Mouse (Mus musculus): Measurements from ENCODE around the gene Atxn1. TPM values are rescaled to one million over a fixed set of nuclear protein-coding genes. Genes with fewer than 3 reads are reported as not detected.

The Atxn1 gene
- polyA plus RNA-seq, 1 experiment from 2014 or later = 11.9 TPM

DNA sequence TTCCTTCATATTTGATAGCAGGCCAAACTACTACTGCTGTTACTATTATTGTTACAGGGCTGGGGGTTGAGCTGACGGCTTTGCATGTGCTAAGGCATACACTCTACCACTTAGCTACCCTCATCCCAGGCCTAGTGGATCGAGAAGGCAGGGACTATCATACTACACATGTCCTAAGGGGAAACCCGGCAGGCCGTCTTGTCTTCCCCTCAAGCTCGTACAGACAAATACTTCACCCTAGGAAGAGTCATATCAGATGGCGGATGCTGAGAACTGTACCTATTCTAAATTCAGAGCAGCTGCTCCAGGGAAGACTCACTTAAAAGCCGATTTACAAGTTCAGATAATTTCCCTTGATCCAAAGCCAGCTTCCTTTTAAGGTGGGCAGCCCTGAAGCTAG, 40.8 kb upstream of the Atxn1 start:
- H3K4me2 ChIP-seq (replicated peaks; ENCODE audit: low read depth, low read length) = no peak overlapping the region
- H3K27me3 ChIP-seq (replicated peaks; ENCODE audit: insufficient read depth, low read length) = no peaks in the 10 kb centered on the region
- ATAC-seq = no peak
- no peak overlapping the region for H3K27ac ChIP-seq (ENCODE audit: low read length)
- H3K9me3 ChIP-seq (ENCODE audit: low read length) = no peaks in the 10 kb centered on the region
- H3K9ac ChIP-seq (replicated peaks; ENCODE audit: low read depth) = no peak overlapping the region
- TF ChIP-seq CTCF (IDR thresholded peaks at IDR 0.05) (no peak), EP300 (IDR thresholded peaks at IDR 0.05) (no peak)
- no peak overlapping the region for H3K4me3 ChIP-seq (ENCODE audit: low read depth, low read length)
- DNase-seq (ENCODE audit: low spot score) = no peak
- 52% methylated on average over 7 of the region's 7 CpGs for WGBS
- no peaks in the 10 kb centered on the region for H3K4me1 ChIP-seq (ENCODE audit: insufficient read depth, low read depth, low read length)
- H3K36me3 ChIP-seq (ENCODE audit: insufficient read depth, low read length) = no peaks in the 10 kb centered on the region

DNA sequence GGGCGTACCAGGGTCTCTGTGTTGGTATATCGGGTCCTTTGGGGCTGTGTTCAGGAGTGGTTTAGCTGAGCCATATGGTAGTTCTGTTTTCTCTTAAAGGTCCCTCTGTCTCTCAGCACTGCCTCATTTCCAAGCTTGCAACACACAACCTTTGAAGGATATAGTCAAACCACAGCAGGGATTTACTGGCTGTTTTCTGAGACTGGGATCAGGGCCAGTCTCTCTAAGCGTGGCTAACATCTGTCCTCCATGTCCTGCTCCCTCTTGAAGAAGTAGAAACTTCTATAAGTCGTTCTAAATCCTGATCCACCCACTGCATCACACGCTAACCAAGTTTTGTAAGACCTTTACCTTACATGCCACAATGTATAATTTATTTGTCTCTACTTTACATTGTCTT, 36.5 kb upstream of the Atxn1 start:
- H3K27me3 ChIP-seq (replicated peaks; ENCODE audit: insufficient read depth, low read length) = no peaks in the 10 kb centered on the region
- no peaks in the 10 kb centered on the region for H3K9me3 ChIP-seq (ENCODE audit: low read length)
- no peaks in the 10 kb centered on the region for H3K36me3 ChIP-seq (ENCODE audit: insufficient read depth, low read length)
- TF ChIP-seq EP300 (IDR thresholded peaks at IDR 0.05) (no peak), CTCF (IDR thresholded peaks at IDR 0.05) (no peak)
- no peak overlapping the region for H3K27ac ChIP-seq (ENCODE audit: low read length)
- H3K9ac ChIP-seq (replicated peaks; ENCODE audit: low read depth) = no peak overlapping the region
- 77% methylated on average over 5 of the region's 5 CpGs for WGBS
- no peak overlapping the region for H3K4me2 ChIP-seq (replicated peaks; ENCODE audit: low read depth, low read length)
- no peak for DNase-seq (ENCODE audit: low spot score)
- ATAC-seq = no peak
- H3K4me1 ChIP-seq (ENCODE audit: insufficient read depth, low read depth, low read length) = no peaks in the 10 kb centered on the region
- no peak overlapping the region for H3K4me3 ChIP-seq (ENCODE audit: low read depth, low read length)

DNA sequence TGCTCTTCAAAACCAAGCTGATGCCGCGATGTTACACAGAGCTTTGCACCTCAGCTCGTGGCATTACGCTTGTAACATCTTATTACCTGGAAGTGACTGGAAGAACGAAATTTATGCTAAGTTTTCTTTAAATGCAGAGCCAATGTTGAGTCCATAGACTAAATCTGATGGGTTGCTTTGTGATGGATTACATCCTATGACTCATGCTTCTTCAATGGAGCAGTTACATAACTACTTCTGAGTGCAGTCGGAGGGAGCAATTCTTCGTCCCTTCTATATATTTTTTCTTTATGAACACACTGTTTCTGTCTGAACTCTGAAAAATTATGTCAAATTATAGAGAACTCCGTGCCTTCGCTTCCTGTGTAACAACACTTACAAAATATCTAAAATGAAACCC, 28.1 kb upstream of the Atxn1 start:
- ATAC-seq (no peak), DNase-seq (ENCODE audit: low spot score) (no peak)
- Histone ChIP-seq H3K9ac (replicated peaks; ENCODE audit: low read depth) (no peak overlapping the region), H3K4me3 (ENCODE audit: low read depth, low read length) (no peak overlapping the region), H3K36me3 (ENCODE audit: insufficient read depth, low read length) (no peaks in the 10 kb centered on the region), H3K27me3 (replicated peaks; ENCODE audit: insufficient read depth, low read length) (no peaks in the 10 kb centered on the region), H3K27ac (ENCODE audit: low read length) (no peak overlapping the region), H3K9me3 (ENCODE audit: low read length) (no peaks in the 10 kb centered on the region), H3K4me2 (replicated peaks; ENCODE audit: low read depth, low read length) (no peak overlapping the region), H3K4me1 (ENCODE audit: insufficient read depth, low read depth, low read length) (no peaks in the 10 kb centered on the region)
- WGBS = 77% methylated on average over 9 of the region's 9 CpGs
- TF ChIP-seq EP300 (IDR thresholded peaks at IDR 0.05) (no peak), CTCF (IDR thresholded peaks at IDR 0.05) (no peak)

DNA sequence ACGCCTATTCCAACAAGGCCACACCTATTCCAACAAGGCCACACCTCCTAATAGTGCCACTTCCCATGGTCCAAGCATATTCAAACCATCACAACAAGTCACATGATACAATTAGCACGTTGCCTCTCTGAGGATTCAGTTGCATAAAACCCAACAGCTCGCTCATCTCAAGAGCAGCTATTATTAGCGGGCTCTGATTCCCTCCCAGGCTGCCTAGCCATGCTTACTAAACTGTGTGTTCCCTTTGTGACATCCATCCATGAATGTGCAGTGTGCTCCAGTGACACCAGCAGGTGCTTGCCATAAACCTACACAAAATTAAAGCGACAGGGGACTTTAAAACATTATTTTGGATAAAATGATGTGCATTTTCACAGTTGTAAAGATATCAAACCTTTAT, 25.7 kb upstream of the Atxn1 start:
- ATAC-seq = no peak
- Histone ChIP-seq H3K9ac (replicated peaks; ENCODE audit: low read depth) (no peak overlapping the region), H3K4me2 (replicated peaks; ENCODE audit: low read depth, low read length) (no peak overlapping the region), H3K4me3 (ENCODE audit: low read depth, low read length) (no peak overlapping the region), H3K36me3 (ENCODE audit: insufficient read depth, low read length) (no peaks in the 10 kb centered on the region), H3K9me3 (ENCODE audit: low read length) (no peaks in the 10 kb centered on the region), H3K4me1 (ENCODE audit: insufficient read depth, low read depth, low read length) (no peaks in the 10 kb centered on the region), H3K27ac (ENCODE audit: low read length) (no peak overlapping the region), H3K27me3 (replicated peaks; ENCODE audit: insufficient read depth, low read length) (no peaks in the 10 kb centered on the region)
- TF ChIP-seq CTCF (IDR thresholded peaks at IDR 0.05) (no peak), EP300 (IDR thresholded peaks at IDR 0.05) (no peak)
- no peak for DNase-seq (ENCODE audit: low spot score)
- WGBS = 74% methylated on average over 5 of the region's 5 CpGs

DNA sequence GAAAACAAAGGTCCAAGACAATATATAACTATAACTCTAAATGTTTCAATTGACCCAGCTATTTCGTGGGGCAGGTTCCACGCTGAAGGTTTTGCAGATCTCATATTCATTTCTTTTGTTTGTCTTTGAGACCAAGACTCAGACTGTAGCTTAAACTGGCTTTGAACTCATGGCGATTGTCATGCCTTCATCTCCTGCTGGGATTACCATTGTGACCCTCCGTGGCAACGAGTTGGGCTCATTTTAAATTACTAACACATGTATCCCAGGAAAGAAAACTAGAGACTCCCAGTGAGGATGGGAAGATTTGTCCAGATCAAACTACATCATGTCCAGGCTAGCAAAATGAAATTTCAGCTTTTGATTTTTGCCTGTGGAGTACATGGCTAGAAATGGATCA, 14.4 kb upstream of the Atxn1 start:
- no peak overlapping the region for H3K4me2 ChIP-seq (replicated peaks; ENCODE audit: low read depth, low read length)
- TF ChIP-seq CTCF (IDR thresholded peaks at IDR 0.05) (no peak), EP300 (IDR thresholded peaks at IDR 0.05) (no peak)
- DNase-seq (ENCODE audit: low spot score) (no peak), ATAC-seq (no peak)
- no peaks in the 10 kb centered on the region for H3K36me3 ChIP-seq (ENCODE audit: insufficient read depth, low read length)
- no peak overlapping the region for H3K4me3 ChIP-seq (ENCODE audit: low read depth, low read length)
- no peaks in the 10 kb centered on the region for H3K9me3 ChIP-seq (ENCODE audit: low read length)
- 71% methylated on average over 5 of the region's 5 CpGs for WGBS
- H3K27ac ChIP-seq (ENCODE audit: low read length) = no peak overlapping the region
- no peaks in the 10 kb centered on the region for H3K4me1 ChIP-seq (ENCODE audit: insufficient read depth, low read depth, low read length)
- no peaks in the 10 kb centered on the region for H3K27me3 ChIP-seq (replicated peaks; ENCODE audit: insufficient read depth, low read length)
- no peak overlapping the region for H3K9ac ChIP-seq (replicated peaks; ENCODE audit: low read depth)

GRCm38 (mm10) chr13:45976894-45977293, 12.1 kb upstream of the Atxn1 start:
- Histone ChIP-seq H3K27me3 (replicated peaks; ENCODE audit: insufficient read depth, low read length) (no peaks in the 10 kb centered on the region), H3K4me3 (ENCODE audit: low read depth, low read length) (no peak overlapping the region), H3K9me3 (ENCODE audit: low read length) (no peaks in the 10 kb centered on the region), H3K4me2 (replicated peaks; ENCODE audit: low read depth, low read length) (no peak overlapping the region), H3K9ac (replicated peaks; ENCODE audit: low read depth) (no peak overlapping the region), H3K36me3 (ENCODE audit: insufficient read depth, low read length) (no peaks in the 10 kb centered on the region), H3K27ac (ENCODE audit: low read length) (no peak overlapping the region), H3K4me1 (ENCODE audit: insufficient read depth, low read depth, low read length) (no peaks in the 10 kb centered on the region)
- peak; percentile 83 for DNase-seq (ENCODE audit: low spot score)
- 47% methylated on average over 1 of the region's 1 CpGs for WGBS
- peak; percentile 75 for ATAC-seq
- TF ChIP-seq CTCF (IDR thresholded peaks at IDR 0.05) (peak; percentile 100), EP300 (IDR thresholded peaks at IDR 0.05) (no peak)

- WGBS = 31% methylated on average over 3 of the region's 3 CpGs
- Histone ChIP-seq H3K27ac (ENCODE audit: low read length) (no peak overlapping the region), H3K9me3 (ENCODE audit: low read length) (no peaks in the 10 kb centered on the region), H3K9ac (replicated peaks; ENCODE audit: low read depth) (no peak overlapping the region), H3K4me2 (replicated peaks; ENCODE audit: low read depth, low read length) (no peak overlapping the region), H3K36me3 (ENCODE audit: insufficient read depth, low read length) (no peaks in the 10 kb centered on the region), H3K4me1 (ENCODE audit: insufficient read depth, low read depth, low read length) (0 out of 2 replicates have a peak, but pooled peaks cover 4% of the 10 kb centered on the region), H3K27me3 (replicated peaks; ENCODE audit: insufficient read depth, low read length) (no peaks in the 10 kb centered on the region), H3K4me3 (ENCODE audit: low read depth, low read length) (no peak overlapping the region)
- peak; percentile 54 for DNase-seq (ENCODE audit: low spot score)
- ATAC-seq = peak; percentile 37; the same call in 1 of the 2 replicates
- no peak for TF ChIP-seq CTCF (IDR thresholded peaks at IDR 0.05)
- peak; percentile 42 for TF ChIP-seq EP300 (IDR thresholded peaks at IDR 0.05)
Measured at GRCm38 (mm10) chr13:45974651-45975050, 9.8 kb upstream of the Atxn1 start.

Measured in lung, postnatal 0 days (tissue).